ENCODE assay signal across 12 mouse cellular contexts in the genomic region with DNA sequence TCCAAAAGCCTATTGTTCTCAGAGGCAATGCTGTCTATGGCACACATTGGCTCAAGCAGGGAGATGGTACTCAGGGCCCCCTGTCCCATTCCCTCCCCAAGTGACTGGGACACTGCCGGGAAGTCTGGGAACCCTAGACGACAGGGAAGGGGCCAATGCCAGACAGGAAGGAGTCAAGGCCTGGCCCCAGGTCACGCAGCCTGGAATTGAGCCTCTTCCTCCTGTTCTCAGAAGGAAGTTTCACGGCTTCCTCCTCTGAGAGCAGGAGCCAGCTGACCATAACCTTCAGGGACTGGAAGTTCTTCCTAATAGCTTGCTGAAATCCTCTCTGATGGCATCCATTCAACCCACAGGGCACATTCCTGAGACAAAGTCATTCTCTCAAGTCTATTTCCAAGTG. TPM values are rescaled to one million over a fixed set of nuclear protein-coding genes. Genes with fewer than 3 reads are reported as not detected.
DNase-seq lines count a peak whose midpoint lies in the region; ATAC-seq and TF ChIP-seq lines count a peak whose summit lies in the region.
"Had no signal": no experiment of that assay in that cellular context is flagged by ENCODE, and none has a peak within 500 bp of the region (broad histone marks: within the 10 kb centered on the region; RNA-seq: fewer than 3 reads in every experiment).

No protein-coding gene starts in this region.

- H3K4me3 ChIP-seq in bone marrow macrophage, adult 2 months (ENCODE audit: insufficient read depth, low read length) = no peak overlapping the region
- H3K4me3 ChIP-seq in liver, postnatal 0 days (ENCODE audit: low read depth, low read length) = no peak overlapping the region
- H3K4me3 ChIP-seq: embryonic facial prominence, embryonic 12.5 days; hindbrain, embryonic 12.5 days had no signal

- WGBS in liver, postnatal 0 days (ENCODE audit: insufficient replicate concordance) = 63% methylated on average over 4 of the region's 4 CpGs

- TF ChIP-seq POLR2A in bone marrow macrophage, adult 2 months (IDR thresholded peaks at IDR 0.05; ENCODE audit: borderline replicate concordance, low read depth, low read length) = no peak

- no peak overlapping the region for H3K9ac ChIP-seq in liver, postnatal 0 days (replicated peaks)
- H3K9ac ChIP-seq: embryonic facial prominence, embryonic 12.5 days; hindbrain, embryonic 12.5 days had no signal

- no peak for TF ChIP-seq CTCF in bone marrow macrophage, adult 2 months (IDR thresholded peaks at IDR 0.05; ENCODE audit: low read depth, low read length)
- no peak for TF ChIP-seq CTCF in liver, postnatal 0 days (IDR thresholded peaks at IDR 0.05; ENCODE audit: low read depth)

- no peak for TF ChIP-seq EP300 in liver, postnatal 0 days (IDR thresholded peaks at IDR 0.05; ENCODE audit: low read depth)

- peaks cover 42% of the 10 kb centered on the region for H3K4me1 ChIP-seq in bone marrow macrophage, adult 2 months (ENCODE audit: control insufficient read depth, insufficient read depth, low read length)
- H3K4me1 ChIP-seq in liver, postnatal 0 days (ENCODE audit: insufficient read depth) = peaks cover 16% of the 10 kb centered on the region

- H3K4me2 ChIP-seq in liver, postnatal 0 days (ENCODE audit: low read depth, low read length) = no peak overlapping the region
- H3K4me2 ChIP-seq: embryonic facial prominence, embryonic 12.5 days; hindbrain, embryonic 12.5 days had no signal

- H3K27ac ChIP-seq in bone marrow macrophage, adult 2 months (ENCODE audit: insufficient read depth, low read depth, low read length) = peak overlapping the region; percentile 31
- H3K27ac ChIP-seq in liver, postnatal 0 days (ENCODE audit: low read depth) = peak overlapping the region; percentile 34; the same call in 1 of the 2 replicates
- H3K27ac ChIP-seq: embryonic facial prominence, embryonic 12.5 days; hindbrain, embryonic 12.5 days had no signal

- no peak for ATAC-seq in liver, postnatal 0 days

- no peaks in the 10 kb centered on the region for H3K36me3 ChIP-seq in liver, postnatal 0 days (replicated peaks; ENCODE audit: insufficient read depth, low read length)
- H3K36me3 ChIP-seq: embryonic facial prominence, embryonic 12.5 days; hindbrain, embryonic 12.5 days had no signal

- peak; percentile 72 for DNase-seq in heart, adult 8-10 months (ENCODE audit: low spot score)
- peak; percentile 26 to 35 for DNase-seq in kidney, adult 8-10 months
- DNase-seq in liver, postnatal 0 days = no peak
- no peak for DNase-seq in right cerebral cortex, postnatal 10 days (ENCODE audit: low spot score in 2 of 2)
- no peak for DNase-seq in B cell, adult 2 months
- no peak for DNase-seq in embryo, embryonic 10 days (ENCODE audit: low spot score)
- DNase-seq in Muller cell, postnatal 12 days (ENCODE audit: inconsistent ontology term) = no peak

- no peaks in the 10 kb centered on the region for H3K9me3 ChIP-seq in liver, postnatal 0 days (ENCODE audit: low read length)
- H3K9me3 ChIP-seq: embryonic facial prominence, embryonic 12.5 days; hindbrain, embryonic 12.5 days had no signal

- no peaks in the 10 kb centered on the region for H3K27me3 ChIP-seq in liver, postnatal 0 days (ENCODE audit: insufficient read depth, low read length)
- H3K27me3 ChIP-seq: embryonic facial prominence, embryonic 12.5 days; hindbrain, embryonic 12.5 days had no signal

RNA-seq across cellular contexts. Expression of a gene that starts 29.6 kb away (rescaled TPM):
- polyA plus RNA-seq in bone marrow macrophage, adult 2 months (2012; ENCODE audit: insufficient read depth, insufficient read length, missing spikeins) = 67.5 and 83.4 TPM in 2 replicates
- total RNA-seq in heart, adult 8-10 months (2022) = 10 to 100 TPM in 3 of 4 experiments, 1 to 10 TPM in 1; 9.9 to 18.2 (median 14.5) TPM
- polyA plus RNA-seq in liver, postnatal 0 days (2015; fragmentation: Nextera tagmentation; extraction: Ambion mirVana) = 5.2 and 6.2 TPM in 2 replicates

RNA-seq across cellular contexts. Expression of a gene that starts 36.5 kb away (rescaled TPM):
- polyA plus RNA-seq in bone marrow macrophage, adult 2 months (2012; ENCODE audit: insufficient read depth, insufficient read length, missing spikeins) = not detected in 2 replicates
- total RNA-seq in heart, adult 8-10 months (2022) = not detected
- not detected in 2 replicates for polyA plus RNA-seq in liver, postnatal 0 days (2015; fragmentation: Nextera tagmentation; extraction: Ambion mirVana)
- total RNA-seq: ES-E14; left cerebral cortex, adult 18-20 months had no signal
- polyA plus RNA-seq: embryonic facial prominence, embryonic 12.5 days; hindbrain, embryonic 12.5 days had no signal

Comparison
In these comparisons a context has a peak if more than half of its experiments do, and no peak if none do; other contexts are left out.
1. DNase-seq: peak in heart, adult 8-10 months (single experiment) and kidney, adult 8-10 months (2 of 2); none in liver, postnatal 0 days (single experiment), right cerebral cortex, postnatal 10 days (0 of 2), B cell, adult 2 months (0 of 2), embryo, embryonic 10 days (single experiment) and Muller cell, postnatal 12 days (single experiment).